Mouse (Mus musculus) hindbrain, embryonic 16.5 days (tissue): ENCODE measurements at regions not wholly inside any gene's neighbourhood (a gene's known extent, or its start where the extent isn't known, plus 50 kb on each side); places are given as distances from the start of the nearest gene placed in this dataset.
"Not testable (repeated sequence)": the region's sequence is repeated elsewhere in the genome, so short reads cannot be mapped to it uniquely, and the experiment has no call there.

Experiments
- ATAC-seq: fragments of 200-750 bp; cut with Nextera tagmentation; 2 replicates; pipeline ENCODE4 v1.8.0; 2017; ENCODE audit warnings: moderate TSS enrichment, moderate library complexity
- H3K27ac ChIP-seq: fragments of 300-500 bp; sonication (generic); 2 replicates; pipeline ENCODE4 v1.5.1; 2014; ENCODE audit warnings: low read depth, mild to moderate bottlenecking, control low read depth, low read length, moderate library complexity
- H3K27me3 ChIP-seq: fragments of 300-500 bp; sonication (generic); replicated peaks from 2 replicates; pipeline ENCODE4 v1.6.1; 2014; ENCODE audit warnings: low read length; ENCODE audit not compliant: control insufficient read depth, insufficient read depth
- H3K36me3 ChIP-seq: fragments of 300-500 bp; sonication (generic); 2 replicates; pipeline ENCODE4 v1.6.1; 2014; ENCODE audit warnings: mild to moderate bottlenecking, low read length, moderate library complexity, mixed read lengths; ENCODE audit not compliant: control insufficient read depth, insufficient read depth
- H3K4me1 ChIP-seq: fragments of 300-500 bp; sonication (generic); 2 replicates; pipeline ENCODE4 v1.6.1; 2014; ENCODE audit warnings: low read depth, low read length; ENCODE audit not compliant: control insufficient read depth, insufficient read depth
- H3K4me2 ChIP-seq: fragments of 300-500 bp; sonication (generic); 2 replicates; pipeline ENCODE4 v1.6.1; 2014; ENCODE audit warnings: mild to moderate bottlenecking, low read length, control low read depth, moderate library complexity
- H3K4me3 ChIP-seq: fragments of 300-500 bp; sonication (generic); 2 replicates; pipeline ENCODE4 v1.5.1; 2014; ENCODE audit warnings: mild to moderate bottlenecking, low read length, control low read depth, moderate library complexity
- H3K9ac ChIP-seq: fragments of 300-500 bp; sonication (generic); 2 replicates; pipeline ENCODE4 v1.6.1; 2014; ENCODE audit warnings: low read depth, mild to moderate bottlenecking, control low read depth, low read length, moderate library complexity
- H3K9me3 ChIP-seq: fragments of 300-500 bp; sonication (generic); 2 replicates; pipeline ENCODE4 v1.6.1; 2014; ENCODE audit warnings: mild to moderate bottlenecking, low read length, moderate library complexity; ENCODE audit not compliant: control insufficient read depth
- WGBS: fragments of 180-500 bp; shearing (Covaris S2); extraction: QIAGEN DNeasy Blood & Tissue Kit; methylation state at CpG from one replicate; pipeline ENCODE4 v1.1.7; 2014; 5-methylcytosine and 5-hydroxymethylcytosine counted together

- Histone ChIP-seq H3K27ac (no peak overlapping the region), H3K4me1 (peaks cover 3% of the 10 kb centered on the region; the same call in 1 of the 2 replicates), H3K4me3 (no peak overlapping the region), H3K9me3 (no peaks in the 10 kb centered on the region), H3K9ac (no peak overlapping the region), H3K27me3 (no peaks in the 10 kb centered on the region), H3K4me2 (no peak overlapping the region), H3K36me3 (no peaks in the 10 kb centered on the region)
- 18% methylated on average over 7 of the region's 7 CpGs for WGBS
- ATAC-seq: no peak
These were observed 77.5 kb upstream of the Med13l start for GRCm38 (mm10) chr5:118483001-118483400.

GRCm38 (mm10) chr5:118483532-118483931 is 76.9 kb upstream of the Med13l start:
- no peaks in the 10 kb centered on the region for H3K27me3 ChIP-seq
- 14% methylated on average over 8 of the region's 8 CpGs for WGBS
- H3K27ac ChIP-seq: no peak overlapping the region
- no peak overlapping the region for H3K4me2 ChIP-seq
- no peaks in the 10 kb centered on the region for H3K9me3 ChIP-seq
- H3K9ac ChIP-seq: no peak overlapping the region
- no peak overlapping the region for H3K4me3 ChIP-seq
- no peak for ATAC-seq
- no peaks in the 10 kb centered on the region for H3K36me3 ChIP-seq
- H3K4me1 ChIP-seq: peaks cover under 1% of the 10 kb centered on the region; the same call in 1 of the 2 replicates

- Histone ChIP-seq H3K36me3 (no peaks in the 10 kb centered on the region), H3K9ac (no peak overlapping the region), H3K4me2 (no peak overlapping the region), H3K27me3 (no peaks in the 10 kb centered on the region), H3K27ac (no peak overlapping the region), H3K4me1 (no peaks in the 10 kb centered on the region), H3K4me3 (no peak overlapping the region), H3K9me3 (no peaks in the 10 kb centered on the region)
- no peak for ATAC-seq
- WGBS: 85% methylated on average over 8 of the region's 8 CpGs
These were observed 75.3 kb upstream of the Med13l start for GRCm38 (mm10) chr5:118485191-118485590.

- H3K9ac ChIP-seq, H3K4me2 ChIP-seq, H3K27me3 ChIP-seq, H3K27ac ChIP-seq, ATAC-seq, H3K4me1 ChIP-seq, H3K4me3 ChIP-seq, H3K9me3 ChIP-seq, H3K36me3 ChIP-seq: not testable (repeated sequence)
- WGBS: 90% methylated on average over 2 of the region's 2 CpGs
These were observed 68.0 kb upstream of the Med13l start for GRCm38 (mm10) chr5:118492522-118492921.

GRCm38 (mm10) chr5:118494649-118495477 is 65.6 kb upstream of the Med13l start:
- Histone ChIP-seq H3K9ac (no peak overlapping the region), H3K27me3 (no peaks in the 10 kb centered on the region), H3K4me3 (no peak overlapping the region), H3K4me1 (no peaks in the 10 kb centered on the region; the same call in 1 of the 2 replicates), H3K4me2 (no peak overlapping the region), H3K27ac (no peak overlapping the region), H3K9me3 (no peaks in the 10 kb centered on the region), H3K36me3 (no peaks in the 10 kb centered on the region)
- 71% methylated on average over 7 of the region's 7 CpGs for WGBS
- no peak for ATAC-seq

- H3K27me3 ChIP-seq: no peaks in the 10 kb centered on the region
- H3K4me2 ChIP-seq: no peak overlapping the region
- no peaks in the 10 kb centered on the region for H3K9me3 ChIP-seq
- H3K36me3 ChIP-seq: no peaks in the 10 kb centered on the region
- no peak overlapping the region for H3K9ac ChIP-seq
- no peak overlapping the region for H3K4me3 ChIP-seq
- ATAC-seq: no peak
- no peaks in the 10 kb centered on the region; the same call in 1 of the 2 replicates for H3K4me1 ChIP-seq
- H3K27ac ChIP-seq: no peak overlapping the region
- WGBS: 71% methylated on average over 2 of the region's 2 CpGs
These were observed 65.1 kb upstream of the Med13l start for GRCm38 (mm10) chr5:118495478-118495760.

GRCm38 (mm10) chr5:118501624-118502023 is 58.9 kb upstream of the Med13l start:
- no peak overlapping the region for H3K4me3 ChIP-seq
- no peaks in the 10 kb centered on the region for H3K27me3 ChIP-seq
- H3K9ac ChIP-seq: no peak overlapping the region
- H3K27ac ChIP-seq: no peak overlapping the region
- no peaks in the 10 kb centered on the region for H3K36me3 ChIP-seq
- no peaks in the 10 kb centered on the region for H3K9me3 ChIP-seq
- ATAC-seq: no peak
- no peak overlapping the region for H3K4me2 ChIP-seq
- 63% methylated on average over 5 of the region's 5 CpGs for WGBS
- H3K4me1 ChIP-seq: no peaks in the 10 kb centered on the region

- Histone ChIP-seq H3K36me3 (no peaks in the 10 kb centered on the region), H3K27ac (no peak overlapping the region), H3K4me3 (no peak overlapping the region), H3K9me3 (no peaks in the 10 kb centered on the region), H3K4me2 (no peak overlapping the region), H3K9ac (no peak overlapping the region; the same call in 1 of the 2 replicates), H3K4me1 (no peaks in the 10 kb centered on the region), H3K27me3 (no peaks in the 10 kb centered on the region)
- no peak for ATAC-seq
- WGBS: 64% methylated on average over 15 of the region's 15 CpGs
These were observed 57.5 kb upstream of the Med13l start for GRCm38 (mm10) chr5:118502991-118503390.

GRCm38 (mm10) chr5:118504170-118504569 is 56.3 kb upstream of the Med13l start:
- 91% methylated on average over 10 of the region's 10 CpGs for WGBS
- Histone ChIP-seq H3K4me2 (no peak overlapping the region), H3K9ac (no peak overlapping the region), H3K27ac (no peak overlapping the region), H3K36me3 (no peaks in the 10 kb centered on the region), H3K27me3 (no peaks in the 10 kb centered on the region), H3K4me1 (no peaks in the 10 kb centered on the region), H3K4me3 (no peak overlapping the region), H3K9me3 (no peaks in the 10 kb centered on the region)
- ATAC-seq: no peak
